Mouse (Mus musculus) embryonic stem cell, embryonic (primary cell): Measurements from ENCODE around the gene Gm8797.
"Not testable (repeated sequence)": the region's sequence is repeated elsewhere in the genome, so short reads cannot be mapped to it uniquely, and the experiment has no call there.

ENCODE experiments used
- CTCF ChIA-PET, 4 experiments: fragments of 300-600 bp in 2 of 4; fragments of 350-600 bp in 2 of 4; sonication (Branson Sonifier 250); formaldehyde crosslinking; loops; one replicate each; lab custom pipeline; 2022; ENCODE audit warnings: inconsistent platforms in 2 of 4; lab: Charles Lee
- POLR2A ChIA-PET, 4 experiments: fragments of 300-600 bp in 2 of 4; fragments of 350-600 bp in 2 of 4; sonication (Branson Sonifier 250); formaldehyde crosslinking; loops; one replicate each; lab custom pipeline; 2022; ENCODE audit warnings: antibody characterized with exemption in 4 of 4, inconsistent platforms in 1 of 4; lab: Charles Lee

Gene Gm8797

GRCm38 (mm10) chr3:5750506-5750905, at the start of gene Gm8797:
TSS of gene Gm8797 (plus strand) at chr3:5750806.
- CTCF ChIA-PET, POLR2A ChIA-PET: not testable (repeated sequence)

- CTCF ChIA-PET, result no interaction called here
- POLR2A ChIA-PET, result no interaction called here
Observed at GRCm38 (mm10) chr3:5714481-5714880, 36.1 kb upstream of the Gm8797 start.

- CTCF ChIA-PET, result no interaction called here
- POLR2A ChIA-PET, result no interaction called here
Observed at GRCm38 (mm10) chr3:5732931-5733330, 17.7 kb upstream of the Gm8797 start.

GRCm38 (mm10) chr3:5754763-5755478, 4.3 kb downstream of the Gm8797 start:
- CTCF ChIA-PET, result no interaction called here
- POLR2A ChIA-PET, result no interaction called here

GRCm38 (mm10) chr3:5766256-5766655, 15.7 kb downstream of the Gm8797 start:
- POLR2A ChIA-PET, result no interaction called here
- CTCF ChIA-PET, result no interaction called here

DNA sequence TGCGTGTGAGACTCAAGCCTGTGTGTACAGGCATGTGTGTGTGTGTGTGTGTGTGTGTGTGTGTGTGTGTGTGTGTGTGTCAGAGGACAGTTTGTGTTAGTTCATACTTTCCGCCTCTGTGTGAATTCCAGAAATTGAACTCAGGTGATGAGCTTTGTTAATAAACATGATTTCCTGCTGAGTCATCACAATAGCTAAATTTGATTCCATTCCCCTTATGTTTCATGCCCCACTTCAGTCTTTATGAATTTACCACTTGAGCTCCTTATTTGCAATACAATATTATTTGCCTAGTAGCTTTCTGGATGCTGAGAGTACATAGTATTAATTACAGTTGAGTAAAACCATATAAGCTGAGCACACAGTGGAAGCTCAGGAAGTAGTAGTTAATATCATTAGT, 26.3 kb downstream of the Gm8797 start:
- POLR2A ChIA-PET, result no interaction called here
- CTCF ChIA-PET, result no interaction called here
